Mouse (Mus musculus): ENCODE results near the gene P2ry6. TPM values are rescaled to one million over a fixed set of nuclear protein-coding genes. Genes with fewer than 3 reads are reported as not detected.

P2ry6 gene
- 1.8 and 2.0 TPM in 2 replicates for polyA plus RNA-seq (2012; rRNA removed)

DNA sequence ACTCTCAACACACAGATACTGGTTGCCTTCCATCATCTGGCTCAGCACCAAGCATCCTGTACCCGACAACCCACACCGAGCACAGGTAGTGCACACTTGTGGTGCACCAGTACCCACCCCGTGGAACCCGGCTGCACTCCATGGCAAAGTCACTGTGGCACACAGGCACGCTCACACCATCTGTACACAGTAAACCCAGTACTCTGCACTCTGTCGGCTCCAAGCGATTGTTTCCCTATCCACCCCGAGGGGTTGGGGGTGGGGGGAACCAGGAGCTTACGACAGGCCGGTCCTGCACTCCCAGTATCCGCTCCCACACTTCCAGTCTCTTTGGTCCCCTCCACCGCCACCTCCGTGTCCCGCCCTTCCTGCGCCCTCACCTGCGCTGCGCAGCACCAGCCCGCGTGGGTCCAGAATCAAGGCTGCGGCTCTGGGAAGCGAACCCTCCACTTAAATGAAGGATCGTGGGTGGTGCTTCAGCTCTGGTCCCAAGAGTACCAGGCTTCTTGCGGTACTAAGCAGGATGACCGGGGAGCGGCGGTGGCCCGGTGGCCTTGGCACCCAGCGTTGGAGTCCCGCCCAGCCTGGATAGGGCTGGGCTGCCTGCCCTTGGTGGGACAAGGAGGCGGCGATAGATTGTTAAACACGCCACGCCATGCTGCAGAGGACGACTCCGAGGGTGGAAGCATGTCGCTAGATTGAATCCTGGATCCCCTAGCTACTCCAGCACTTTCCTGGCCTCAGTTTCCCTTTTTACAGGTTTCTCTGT is at the start of gene P2ry6:
Gene P2ry6, minus strand, starts transcription at position 515 of the 769 bp plus-strand sequence.

DNA sequence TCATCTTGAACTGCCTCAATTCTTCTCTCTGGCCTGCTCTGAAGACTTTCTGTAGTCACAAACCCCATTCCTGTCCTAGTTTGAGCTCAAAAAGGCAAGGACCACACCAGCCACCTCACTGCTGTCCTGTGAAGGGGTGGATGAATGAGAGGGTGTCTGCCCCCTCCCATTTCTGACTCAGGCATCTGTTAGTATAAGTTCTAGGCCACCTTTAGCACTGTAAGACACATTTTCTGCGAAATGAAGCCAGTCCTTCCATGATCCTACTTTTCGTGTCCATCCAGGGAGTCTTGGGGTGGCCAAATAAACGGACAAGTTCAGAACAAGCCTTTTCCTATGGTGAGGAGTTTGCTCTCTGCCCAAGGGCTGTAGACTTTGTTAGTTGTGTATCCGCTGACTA is 38.1 kb upstream of the P2ry6 start, which contains the start of gene P2ry2:
Gene P2ry2, minus strand, starts transcription at position 326 of the 400 bp plus-strand sequence.

DNA sequence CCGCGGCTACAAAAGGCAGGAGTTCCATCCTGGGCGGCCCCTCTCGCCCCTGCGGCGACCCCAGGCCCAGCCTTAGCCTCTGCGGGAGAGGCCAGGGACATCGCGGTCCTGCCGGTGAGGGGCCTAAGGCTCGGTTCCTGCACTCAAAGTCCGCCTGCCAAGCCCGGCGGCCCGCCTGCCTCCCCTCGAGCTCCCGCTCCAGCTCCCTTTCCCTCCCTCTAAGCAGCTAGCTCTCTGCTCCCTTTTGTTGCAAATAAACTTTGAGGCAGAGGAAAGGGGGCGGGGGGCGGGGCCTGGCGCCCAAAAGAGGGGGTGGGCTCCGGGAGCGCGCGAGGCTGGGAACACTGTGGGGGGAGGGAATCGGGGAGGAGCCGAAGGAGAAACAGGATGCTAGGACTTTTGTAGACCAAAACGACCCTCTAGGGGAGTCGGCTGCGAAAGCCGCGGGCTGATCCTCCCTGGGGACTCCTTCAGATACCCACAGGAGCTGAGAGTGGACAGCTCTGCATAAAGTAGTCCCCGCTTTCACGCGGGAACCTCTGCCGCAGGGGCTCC is 42.4 kb downstream of the P2ry6 start, which contains the start of gene Arhgef17:
Gene Arhgef17, minus strand, starts transcription at position 182 of the 555 bp plus-strand sequence.

Other genes starting within 250 kb of the P2ry6 start
- 7.1 and 7.8 TPM in 2 replicates for gene Relt, start 111.2 kb downstream of the P2ry6 start, polyA plus RNA-seq (2012; rRNA removed)
- gene Arhgef17, start 42.5 kb downstream of the P2ry6 start, polyA plus RNA-seq (2012; rRNA removed), result 27.6 and 28.3 TPM in 2 replicates
- gene P2ry2, start 38.2 kb upstream of the P2ry6 start, polyA plus RNA-seq (2012; rRNA removed), result 0.36 and 0.43 TPM in 2 replicates
- 51.7 and 54.2 TPM in 2 replicates for gene Fchsd2, start 118.2 kb upstream of the P2ry6 start, polyA plus RNA-seq (2012; rRNA removed)

Measured in central nervous system, embryonic 18 days (tissue).